Mouse (Mus musculus) B cell, adult 2 months (primary cell): ENCODE measurements around the gene Fam69b.
A peak's percentile ranks its signal among the peaks of the same experiment; 100 is the strongest.

Experiments used
- DNase-seq, 2 experiments: peaks; one replicate each; pipeline ENCODE4 v3.0.0; 2022

Gene Fam69b

DNA sequence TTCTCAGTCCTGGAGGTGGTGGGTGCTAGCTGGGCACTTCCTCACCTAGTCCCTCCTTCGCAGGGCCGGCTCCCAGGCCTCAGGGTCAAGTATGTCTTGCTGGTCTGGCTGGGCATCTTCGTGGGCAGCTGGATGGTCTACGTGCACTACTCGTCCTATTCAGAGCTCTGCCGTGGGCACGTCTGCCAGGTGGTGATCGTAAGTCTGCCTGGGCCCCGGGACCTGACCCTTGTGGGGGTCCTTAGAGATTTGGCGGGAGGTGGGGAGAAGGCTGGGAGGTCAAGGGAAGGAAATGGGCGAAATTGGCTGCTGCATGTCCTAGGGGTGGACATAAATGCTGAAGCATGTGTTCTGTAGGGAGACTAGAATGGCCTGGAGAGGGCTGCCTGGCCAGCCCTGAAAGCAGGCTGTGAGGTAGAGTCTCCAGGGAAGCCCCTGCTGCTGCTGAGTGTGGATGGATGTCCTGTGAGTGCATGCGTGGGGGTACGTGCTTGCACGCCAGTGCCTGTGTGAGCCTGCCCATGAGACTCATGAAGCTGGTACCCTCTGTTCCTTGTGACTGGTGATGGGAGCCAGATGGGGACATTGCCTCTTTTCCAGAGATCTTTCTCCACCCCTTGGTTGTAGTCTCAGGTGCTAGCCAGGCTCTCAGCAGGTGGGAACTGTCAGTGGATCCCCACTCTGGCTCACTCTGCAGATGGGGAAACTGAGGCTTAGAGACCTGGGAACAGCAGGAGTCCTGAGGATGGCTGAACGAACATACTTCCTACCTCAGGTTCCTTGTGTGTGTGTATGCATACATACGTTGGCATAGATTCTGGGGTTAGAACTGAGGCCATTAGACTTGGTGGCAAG is 4.5 kb downstream of the Fam69b start:
- DNase-seq = no peak

DNA sequence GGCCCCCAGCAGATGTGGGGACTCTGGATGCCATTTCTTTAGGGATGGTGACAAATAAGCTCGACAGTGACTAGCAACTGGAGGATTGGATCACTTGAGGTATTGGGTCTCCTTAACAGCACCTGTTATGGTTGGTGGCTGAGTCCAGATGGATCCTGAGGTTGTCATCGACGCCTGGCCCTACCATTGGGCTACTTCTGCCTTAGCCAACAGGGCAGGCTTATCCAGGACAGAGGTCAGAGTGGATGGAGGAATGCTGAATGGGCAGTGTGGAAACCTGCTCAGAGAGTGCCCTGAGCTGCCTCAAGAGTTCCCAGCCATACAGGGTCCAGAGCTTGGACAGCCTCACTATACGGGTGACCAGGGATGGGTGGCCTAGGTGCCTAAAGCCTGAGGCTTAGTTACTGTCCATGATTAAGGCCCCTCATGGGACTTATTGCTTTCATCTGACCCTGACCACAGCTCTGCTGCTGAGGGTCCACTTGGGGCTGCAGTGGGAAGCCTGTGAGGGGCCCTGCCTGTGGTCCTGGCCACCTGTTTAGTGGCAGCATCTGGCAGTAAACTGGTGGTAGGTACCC is 5.8 kb downstream of the Fam69b start:
- no peak for DNase-seq

DNA sequence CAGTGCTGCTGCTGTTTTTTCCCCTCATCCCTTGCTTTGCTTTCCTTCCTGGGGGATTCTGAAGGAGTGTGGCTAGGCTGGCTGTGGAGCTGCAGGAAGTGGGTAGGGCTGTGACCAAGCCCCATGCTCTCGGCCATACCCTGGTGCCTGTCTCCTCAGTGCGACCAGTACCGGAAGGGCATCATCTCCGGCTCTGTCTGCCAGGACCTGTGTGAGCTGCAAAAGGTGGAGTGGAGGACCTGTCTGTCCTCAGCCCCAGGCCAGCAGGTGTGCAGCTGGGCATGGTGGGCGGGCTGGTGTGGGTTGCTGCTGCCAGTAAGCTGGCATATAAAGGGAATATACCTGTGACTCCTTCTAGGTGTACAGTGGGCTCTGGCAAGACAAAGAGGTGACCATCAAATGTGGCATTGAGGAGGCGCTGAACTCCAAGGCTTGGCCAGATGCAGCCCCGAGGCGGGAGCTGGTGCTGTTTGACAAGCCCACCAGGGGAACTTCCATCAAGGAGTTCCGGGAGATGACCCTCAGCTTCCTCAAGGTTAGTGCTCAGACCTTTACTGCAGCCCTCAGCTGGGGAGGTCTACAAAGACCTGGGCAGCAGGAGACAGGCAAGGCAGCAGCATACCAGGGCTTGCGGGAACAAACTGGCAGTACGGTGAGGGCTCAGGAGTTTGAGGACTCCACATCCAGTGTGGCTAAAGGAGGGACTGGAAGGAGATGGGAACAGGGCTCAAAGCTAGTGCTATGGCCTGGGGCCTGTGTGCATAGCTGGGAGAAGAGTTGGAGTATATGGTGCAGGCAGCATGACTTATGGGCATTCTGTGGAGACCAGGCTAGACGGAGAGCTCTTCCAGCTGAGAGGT is 6.6 kb downstream of the Fam69b start:
- DNase-seq = no peak

DNA sequence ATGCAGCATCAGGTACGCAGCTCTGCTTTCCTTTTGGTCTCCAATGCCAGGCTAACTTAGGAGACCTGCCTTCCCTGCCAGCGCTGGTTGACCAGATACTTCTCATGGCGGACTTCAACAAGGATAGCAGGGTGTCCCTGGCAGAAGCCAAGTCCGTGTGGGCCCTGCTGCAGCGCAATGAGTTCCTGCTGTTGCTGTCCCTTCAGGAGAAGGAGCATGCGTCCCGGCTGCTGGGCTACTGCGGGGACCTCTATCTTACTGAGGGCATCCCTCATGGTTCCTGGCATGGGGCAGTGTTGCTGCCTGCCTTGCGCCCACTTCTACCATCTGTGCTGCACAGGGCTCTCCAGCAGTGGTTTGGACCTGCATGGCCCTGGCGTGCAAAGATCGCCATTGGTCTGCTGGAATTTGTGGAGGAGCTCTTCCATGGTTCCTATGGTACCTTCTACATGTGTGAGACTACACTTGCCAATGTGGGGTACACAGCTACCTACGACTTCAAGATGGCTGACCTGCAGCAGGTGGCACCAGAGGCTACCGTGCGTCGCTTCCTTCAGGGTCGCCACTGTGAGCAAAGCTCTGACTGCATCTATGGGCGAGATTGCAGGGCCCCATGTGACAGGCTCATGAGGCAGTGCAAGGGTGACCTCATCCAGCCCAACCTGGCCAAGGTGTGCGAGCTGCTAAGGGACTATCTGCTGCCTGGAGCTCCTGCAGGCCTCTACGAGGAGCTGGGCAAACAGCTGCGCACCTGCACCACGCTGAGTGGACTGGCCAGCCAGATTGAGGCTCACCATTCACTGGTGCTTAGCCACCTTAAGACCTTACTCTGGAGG is 7.5 kb downstream of the Fam69b start:
- no peak for DNase-seq

DNA sequence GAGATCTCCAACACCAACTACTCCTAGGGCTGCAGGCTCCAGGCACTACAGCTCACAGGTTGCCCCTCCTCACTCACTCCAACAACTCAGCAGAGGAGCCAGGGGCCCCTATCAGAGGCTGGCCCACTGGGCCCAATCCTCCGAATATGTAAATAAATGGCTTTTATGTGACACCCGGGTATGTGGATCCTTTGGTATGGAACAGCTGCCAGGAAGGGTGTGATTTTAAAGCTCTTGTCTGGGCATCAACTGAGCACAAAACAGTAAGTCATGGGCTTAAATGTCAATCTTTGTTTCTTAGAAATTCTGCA is 8.0 kb downstream of the Fam69b start:
- DNase-seq = no peak

DNA sequence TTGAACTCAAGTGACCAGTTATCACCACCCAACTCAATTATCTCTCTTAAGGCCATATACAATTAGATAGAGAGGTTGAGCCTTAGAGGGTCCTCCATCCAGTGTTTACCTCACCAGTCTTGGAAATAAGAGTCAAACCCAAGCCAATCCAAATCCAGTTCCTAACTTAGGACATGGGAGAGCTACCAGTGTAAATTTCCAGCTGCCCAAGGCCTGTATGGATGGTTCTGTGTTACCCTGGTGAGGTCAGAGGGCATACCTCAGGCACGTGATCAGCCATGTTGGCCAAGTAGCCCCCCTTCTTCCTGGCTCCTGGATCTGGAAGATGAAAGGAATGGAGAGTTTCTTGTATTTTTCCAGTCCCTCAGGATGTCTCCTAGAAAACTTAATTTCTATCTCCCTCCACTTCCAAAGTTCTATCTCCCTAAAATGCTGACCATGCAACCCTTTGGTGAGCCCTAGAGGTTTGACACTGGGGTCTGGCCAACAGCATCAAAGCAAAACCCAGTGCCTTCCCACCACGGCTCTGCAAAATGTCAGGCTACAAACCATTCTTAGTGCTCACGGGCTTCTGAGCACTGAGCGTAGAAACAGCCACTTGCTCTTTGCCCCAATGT is 9.2 kb downstream of the Fam69b start:
- no peak for DNase-seq

DNA sequence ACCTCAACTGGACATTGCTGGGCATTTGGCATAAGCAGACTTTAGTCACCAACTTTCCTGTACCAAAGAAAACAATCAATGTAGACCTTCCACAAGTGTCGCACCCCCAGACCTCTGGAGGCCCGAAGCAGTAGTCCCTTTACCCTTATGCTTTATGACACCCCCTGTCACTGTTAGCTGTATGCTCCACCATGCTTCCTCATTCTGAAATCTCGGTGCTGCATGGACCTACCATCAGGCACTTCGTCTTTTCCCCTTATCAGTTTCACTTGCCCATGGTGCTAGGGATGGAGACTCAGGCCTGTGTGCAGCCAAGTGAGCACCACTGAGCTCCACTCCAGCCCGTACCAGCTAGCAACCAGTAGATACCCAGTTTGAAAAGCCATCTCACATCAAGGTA is 9.8 kb downstream of the Fam69b start:
- no peak for DNase-seq

DNA sequence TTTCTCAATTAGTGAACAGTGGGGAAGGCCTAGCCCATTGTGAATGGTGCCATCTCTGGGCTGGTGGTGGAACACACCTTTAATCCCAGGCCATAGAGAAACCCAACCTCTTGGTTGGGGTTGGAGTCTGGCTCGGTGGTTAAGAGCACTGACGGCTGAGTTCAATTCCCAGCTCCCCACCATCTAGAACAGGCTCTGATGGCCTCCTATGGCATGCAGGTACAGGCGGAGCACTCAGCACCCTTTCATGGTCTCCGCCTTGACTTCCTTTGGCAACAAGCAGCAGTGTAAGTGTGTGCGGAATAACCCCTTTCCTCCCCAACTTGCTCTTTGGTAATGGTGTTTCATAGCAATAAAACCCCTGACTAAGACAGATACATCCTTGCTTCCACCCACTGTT is 10.3 kb downstream of the Fam69b start:
- DNase-seq = no peak

DNA sequence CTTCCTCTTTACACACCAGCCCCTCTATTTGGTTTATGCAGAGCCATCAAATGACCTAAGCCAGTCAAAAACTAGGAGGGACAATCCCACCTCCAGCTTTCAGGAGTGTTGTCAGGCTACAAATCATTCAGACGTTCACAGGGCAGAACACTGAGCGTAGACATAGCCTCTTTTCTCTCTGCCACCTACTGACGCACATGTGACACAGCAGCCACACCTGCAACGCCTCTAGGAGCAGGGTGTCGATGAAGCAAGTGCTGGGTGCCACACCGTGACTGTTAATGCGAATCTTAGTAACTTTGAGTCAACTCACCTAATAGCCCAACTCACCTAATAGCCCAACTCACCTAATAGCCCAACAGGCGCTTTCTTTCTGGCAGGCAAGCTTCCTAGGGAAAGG is 10.8 kb downstream of the Fam69b start:
- DNase-seq = peak; percentile 66 to 72

DNA sequence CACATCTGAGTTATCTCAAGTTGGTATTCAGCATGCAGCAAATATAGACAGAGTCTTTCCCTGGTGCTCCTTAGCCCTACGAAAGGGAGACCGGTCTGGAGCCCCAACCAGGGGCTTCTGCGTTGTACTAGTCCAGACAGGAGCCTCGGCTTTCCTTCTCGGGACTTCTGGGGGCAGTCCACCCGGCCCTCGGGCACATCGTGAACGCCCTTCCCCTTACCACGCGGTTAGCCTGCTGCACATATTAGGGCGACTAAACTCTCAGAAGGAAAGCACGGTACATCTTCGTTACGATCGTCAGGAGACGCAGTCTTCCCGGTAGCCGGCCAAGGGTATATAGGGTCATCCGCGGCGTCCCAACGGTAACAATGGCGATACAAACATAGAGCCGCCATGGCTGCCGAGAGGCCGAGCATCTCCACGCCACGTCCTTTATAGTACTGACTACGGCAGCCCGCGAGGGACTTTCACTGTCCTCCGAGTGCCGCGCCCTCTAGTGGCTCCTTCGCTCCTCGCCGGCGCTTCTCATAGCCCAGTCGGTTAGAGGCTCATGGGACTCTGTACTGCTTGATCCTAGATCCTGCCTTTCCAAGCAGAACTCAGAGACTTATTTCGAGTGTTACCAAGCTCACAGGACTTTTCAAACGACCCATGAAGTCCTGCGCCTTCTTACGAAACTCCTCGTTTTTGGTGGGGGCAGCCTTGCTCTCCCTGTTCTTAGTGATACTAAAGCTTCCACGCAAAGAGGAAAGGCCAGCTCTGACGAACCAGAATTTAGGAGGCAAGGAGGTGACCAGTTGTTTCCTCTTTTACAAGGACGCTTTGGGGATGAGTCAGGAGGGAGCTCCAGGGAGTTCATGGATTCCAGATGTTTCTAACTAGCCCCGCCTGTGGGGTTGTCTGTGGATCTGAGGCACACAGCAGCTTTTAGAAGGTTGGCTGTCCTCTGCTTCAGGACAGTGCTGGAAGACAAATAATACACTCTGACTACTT is 11.9 kb downstream of the Fam69b start:
- DNase-seq = peak; percentile 96 to 97

DNA sequence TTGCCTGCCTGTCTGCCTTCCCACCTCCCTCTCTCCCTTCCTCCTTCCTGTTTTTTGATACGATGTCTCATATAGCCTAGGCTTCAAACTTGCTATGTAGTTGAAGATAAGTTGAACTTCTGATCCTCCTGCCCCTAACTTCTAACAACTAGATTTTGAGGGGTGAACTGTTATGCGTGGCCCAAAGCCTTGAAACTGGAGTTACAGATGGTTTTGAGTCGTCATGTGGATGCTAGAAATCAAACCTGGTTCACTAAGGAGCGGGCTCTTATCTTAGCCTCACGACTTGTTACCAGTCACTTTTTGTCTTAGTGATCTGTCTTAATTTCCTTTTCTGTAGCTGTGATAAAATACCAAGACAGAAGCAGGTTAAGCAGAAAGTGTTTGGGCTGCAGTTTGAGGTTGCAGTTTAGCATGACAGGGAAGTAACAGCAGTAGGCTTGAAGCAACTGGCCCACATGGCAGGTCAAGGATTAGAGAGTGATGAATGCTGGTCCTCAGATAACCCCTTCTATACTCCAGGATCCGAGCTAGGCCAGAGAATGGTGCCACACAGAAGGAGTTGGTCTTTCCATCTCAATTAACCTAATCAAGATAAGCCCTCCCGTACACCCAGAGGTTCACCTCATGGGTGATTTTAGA is 12.9 kb downstream of the Fam69b start:
- DNase-seq = no peak

DNA sequence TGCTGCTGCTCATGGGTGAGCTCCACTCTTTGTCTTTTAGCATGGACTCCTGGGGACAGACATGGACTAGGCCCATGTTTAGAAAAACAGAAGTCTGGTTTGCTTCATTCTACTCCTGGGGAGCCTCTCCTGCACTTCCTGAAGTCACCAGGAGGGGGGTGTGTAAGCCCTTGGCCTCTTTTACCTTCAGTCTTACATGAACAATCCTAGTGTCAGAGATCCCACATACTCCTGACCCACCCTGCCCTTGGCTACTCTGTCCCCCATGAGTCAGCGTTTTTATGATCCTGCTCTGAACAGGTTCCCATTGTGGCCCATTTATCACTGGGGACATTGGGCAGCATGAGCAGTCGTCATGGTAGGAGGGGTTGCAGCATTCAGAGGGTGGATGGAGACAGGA is 15.7 kb downstream of the Fam69b start:
- DNase-seq = peak; percentile 64 to 74

DNA sequence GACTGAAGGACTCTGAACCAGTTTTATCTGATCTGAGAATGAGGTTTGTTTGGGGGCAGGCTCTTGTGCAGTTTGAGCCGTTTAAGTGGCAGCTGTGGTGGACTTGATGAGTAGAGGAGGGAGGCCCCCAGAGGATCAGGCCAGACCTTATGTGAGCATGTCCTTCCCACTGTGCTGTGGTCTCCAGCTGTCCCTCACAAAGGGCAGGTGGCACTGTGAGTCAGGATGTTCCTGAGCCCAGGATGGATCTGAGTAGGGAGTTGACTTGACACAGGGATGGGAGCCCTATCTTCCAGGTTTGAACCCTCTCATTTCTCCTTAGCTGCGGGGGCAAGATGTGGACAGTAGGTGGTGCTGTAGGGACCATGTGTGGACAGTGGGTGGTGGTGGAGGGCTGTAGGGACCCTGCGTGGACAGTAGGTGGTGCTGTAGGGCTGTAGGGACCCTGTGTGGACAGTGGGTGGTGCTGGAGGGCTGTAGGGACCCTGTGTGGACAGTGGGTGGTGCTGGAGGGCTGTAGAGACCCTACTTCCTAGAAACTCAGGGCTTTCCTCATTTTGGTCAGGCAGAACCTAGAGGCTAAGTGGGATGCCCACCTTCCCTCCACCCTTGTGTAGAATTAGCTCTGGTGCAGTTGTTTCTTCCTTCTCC is 18.5 kb downstream of the Fam69b start:
- DNase-seq = peak; percentile 77 to 84

DNA sequence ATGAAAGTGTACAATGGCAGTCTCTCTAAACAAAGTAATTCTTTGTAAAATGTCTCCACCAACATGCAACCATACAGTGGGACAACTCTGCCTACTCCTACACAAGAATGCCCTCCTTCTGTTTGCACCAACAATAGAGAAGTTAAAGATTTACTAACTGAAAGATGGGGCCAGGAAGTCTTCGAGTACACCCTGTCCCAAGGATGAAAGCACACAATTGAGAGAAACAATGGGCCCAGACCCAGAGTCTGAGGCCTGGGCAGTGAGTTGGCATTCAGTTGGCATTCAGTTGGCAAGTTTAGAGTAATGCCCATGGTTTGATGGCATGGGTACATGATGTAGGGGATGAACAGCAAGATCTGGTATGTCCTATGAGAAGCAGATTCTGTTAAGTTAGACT is 26.4 kb downstream of the Fam69b start:
- DNase-seq = no peak

DNA sequence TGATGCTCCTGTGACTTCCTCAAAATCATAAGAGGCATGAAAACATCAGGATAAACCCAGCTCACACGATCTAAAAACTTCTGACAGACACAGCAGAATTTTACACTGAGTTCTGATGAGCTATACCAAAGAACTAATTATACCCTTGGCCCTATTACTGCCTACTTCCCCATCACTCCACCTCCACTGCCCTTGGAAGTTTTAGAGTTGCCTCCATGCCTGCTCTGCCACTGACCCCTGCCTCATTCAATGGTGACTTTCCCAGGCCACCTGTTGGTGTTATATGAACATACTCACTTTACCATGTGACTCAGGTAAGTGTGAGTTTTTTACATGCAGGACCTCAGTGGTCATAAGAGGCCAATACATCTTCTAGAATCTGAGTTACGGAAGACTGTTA is 29.2 kb downstream of the Fam69b start:
- no peak for DNase-seq

DNA sequence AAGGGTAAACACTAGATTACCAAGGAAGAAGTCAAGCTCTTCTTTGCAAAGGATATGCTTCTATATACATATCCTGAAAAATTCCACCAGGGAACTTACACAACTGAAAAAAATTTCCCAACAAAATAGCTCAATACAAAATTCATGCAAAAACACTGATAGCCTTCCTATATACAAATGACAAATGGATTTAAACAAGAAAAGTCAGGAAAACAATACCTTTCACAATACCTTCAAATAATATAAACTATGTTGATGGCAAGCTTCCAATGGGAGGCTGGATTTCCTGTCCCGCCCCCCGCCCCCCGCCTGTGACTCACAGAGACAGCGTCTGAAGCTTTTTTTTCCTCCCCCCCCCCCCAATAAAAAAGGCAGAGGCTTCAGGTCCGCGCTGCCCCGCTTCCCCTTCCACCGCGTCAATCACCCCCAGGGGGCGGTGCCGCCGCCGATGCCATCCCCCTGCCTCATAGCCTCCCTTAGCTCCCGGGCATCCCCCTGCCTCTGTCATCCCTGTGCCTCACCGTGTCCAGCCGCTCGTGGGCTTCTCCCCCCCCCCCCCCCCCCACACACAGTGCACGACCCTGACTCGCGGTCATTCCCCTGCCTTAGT is 33.0 kb downstream of the Fam69b start:
- peak; percentile 44 to 47 for DNase-seq

DNA sequence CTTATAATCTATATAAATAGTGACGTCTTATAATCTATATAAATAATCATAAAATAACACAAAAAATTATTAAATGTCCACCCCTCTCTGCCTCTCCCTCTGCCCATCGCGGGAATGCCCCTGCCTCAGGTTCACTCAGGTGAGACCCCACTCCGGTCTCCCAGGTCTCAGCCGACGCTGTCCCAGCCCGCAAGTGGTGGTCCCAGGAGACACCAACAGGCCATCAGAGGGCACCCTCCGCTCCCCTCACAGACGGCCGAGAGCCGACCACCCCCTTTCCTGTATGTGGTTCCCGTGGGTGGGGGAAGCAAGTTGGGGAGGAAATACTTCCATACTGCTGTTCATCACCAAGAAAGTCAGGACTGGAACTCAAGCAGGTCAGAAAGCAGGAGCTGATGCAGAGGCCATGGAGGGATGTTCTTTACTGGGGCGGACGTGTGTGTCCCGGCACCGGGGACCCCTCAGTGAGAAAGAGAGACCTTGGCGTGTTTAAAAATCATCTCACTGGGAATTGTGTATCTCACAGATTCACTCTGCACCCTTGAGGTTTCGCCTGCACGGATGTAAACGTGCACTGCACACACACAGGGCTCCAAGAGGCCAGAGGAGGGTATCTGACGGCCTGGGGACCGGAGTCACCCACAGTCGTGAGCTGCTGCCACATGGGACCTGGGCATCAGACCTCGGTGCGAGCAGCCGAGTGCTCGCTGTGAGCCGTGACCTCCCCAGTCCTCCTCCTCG is 33.7 kb downstream of the Fam69b start:
- no peak for DNase-seq

DNA sequence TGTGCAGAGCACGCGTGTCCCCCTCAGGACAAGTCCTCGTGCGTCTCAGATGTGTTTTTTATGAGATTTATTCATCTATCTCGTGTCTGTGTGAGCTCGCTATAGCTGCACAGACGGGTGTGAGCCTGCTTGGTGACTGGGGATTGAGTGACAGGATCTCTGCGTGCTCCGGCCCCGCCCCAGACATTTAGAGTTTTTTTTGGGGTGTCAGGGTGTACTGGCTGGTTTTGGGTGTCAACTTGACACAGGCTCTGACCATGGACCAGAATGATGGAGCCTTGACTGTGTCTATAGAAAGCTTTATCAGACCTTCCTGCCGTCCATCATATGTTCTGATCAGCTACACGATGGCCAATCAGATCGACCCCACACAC is 34.2 kb downstream of the Fam69b start:
- no peak for DNase-seq

DNA sequence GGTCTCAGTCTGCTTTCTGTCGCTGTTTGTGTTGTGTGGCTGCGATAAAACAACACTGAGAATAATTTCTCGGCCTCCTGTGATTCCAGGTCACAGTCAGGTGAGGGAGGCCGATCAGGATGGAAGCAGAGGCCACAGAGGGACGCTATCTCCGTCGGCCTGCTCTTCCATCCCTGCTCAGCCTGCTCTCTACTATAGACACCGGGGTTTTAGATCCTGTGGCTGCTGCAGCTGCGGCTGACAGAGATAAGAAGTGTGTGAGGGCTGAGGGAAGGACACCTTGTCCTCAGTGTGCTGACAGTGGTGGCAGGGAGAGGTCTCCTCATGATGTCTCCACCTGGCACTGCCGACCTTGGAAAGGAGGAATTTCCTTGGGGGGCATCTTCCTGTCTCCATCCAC is 34.9 kb downstream of the Fam69b start:
- DNase-seq = no peak
